Mouse (Mus musculus) kidney, adult 2 months (tissue): ENCODE measurements around the gene Piwil4. TPM values are rescaled to one million over a fixed set of nuclear protein-coding genes. Genes with fewer than 3 reads are reported as not detected.

ENCODE experiments used
- DNase-seq: peaks from one replicate; pipeline ENCODE4 v3.0.0; 2021
- H3K27ac ChIP-seq: fragments of 200-500 bp; 2 replicates; pipeline ENCODE4 v1.5.1; 2012; ENCODE audit warnings: low read depth, low read length, control low read depth, inconsistent platforms; ENCODE audit not compliant: insufficient read depth
- H3K27me3 ChIP-seq: fragments of 200-500 bp; replicated peaks from 2 replicates; pipeline ENCODE4 v1.6.1; 2012; ENCODE audit warnings: mild to moderate bottlenecking, moderate library complexity, low read length, inconsistent platforms; ENCODE audit not compliant: control insufficient read depth, insufficient read depth
- H3K36me3 ChIP-seq: fragments of 200-500 bp; 2 replicates; pipeline ENCODE4 v1.6.1; 2012; ENCODE audit warnings: mild to moderate bottlenecking, moderate library complexity, low read length, inconsistent platforms; ENCODE audit not compliant: control insufficient read depth, insufficient read depth
- H3K4me1 ChIP-seq: fragments of 200-500 bp; 2 replicates; pipeline ENCODE4 v1.6.1; 2011; ENCODE audit warnings: low read length; ENCODE audit not compliant: control insufficient read depth, insufficient read depth
- H3K4me3 ChIP-seq: fragments of 200-500 bp; 2 replicates; pipeline ENCODE4 v1.5.1; 2011; ENCODE audit warnings: mild to moderate bottlenecking, low read depth, low read length, control low read depth; ENCODE audit not compliant: insufficient read depth
- CTCF ChIP-seq: fragments of 200-500 bp; conservative IDR thresholded peaks from 2 replicates; pipeline ENCODE4 v1.5.1; 2011; ENCODE audit warnings: low read depth, mild to moderate bottlenecking, control low read depth, low read length, moderate library complexity, mixed read lengths; ENCODE audit not compliant: insufficient read depth, insufficient read length
- POLR2A ChIP-seq: fragments of 200-500 bp; IDR thresholded peaks from one replicate; pipeline ENCODE4 v1.6.1; 2011; ENCODE audit warnings: low read depth, low read length, control low read depth
- WGBS: fragments of 180-500 bp; shearing (Covaris S2); methylation state at CpG from one replicate; pipeline ENCODE4 v1.1.7; 2018; 5-methylcytosine and 5-hydroxymethylcytosine counted together
- polyA plus RNA-seq: library from polyadenylated mRNA; depleted of rRNA; stranded (reverse); fragments of >200 nt; gene quantifications from 2 replicates; pipeline ENCODE4 v1.2.3, GENCODE M21; 2012

Piwil4 gene
- polyA plus RNA-seq, 1 experiment, result 0.38 TPM

DNA sequence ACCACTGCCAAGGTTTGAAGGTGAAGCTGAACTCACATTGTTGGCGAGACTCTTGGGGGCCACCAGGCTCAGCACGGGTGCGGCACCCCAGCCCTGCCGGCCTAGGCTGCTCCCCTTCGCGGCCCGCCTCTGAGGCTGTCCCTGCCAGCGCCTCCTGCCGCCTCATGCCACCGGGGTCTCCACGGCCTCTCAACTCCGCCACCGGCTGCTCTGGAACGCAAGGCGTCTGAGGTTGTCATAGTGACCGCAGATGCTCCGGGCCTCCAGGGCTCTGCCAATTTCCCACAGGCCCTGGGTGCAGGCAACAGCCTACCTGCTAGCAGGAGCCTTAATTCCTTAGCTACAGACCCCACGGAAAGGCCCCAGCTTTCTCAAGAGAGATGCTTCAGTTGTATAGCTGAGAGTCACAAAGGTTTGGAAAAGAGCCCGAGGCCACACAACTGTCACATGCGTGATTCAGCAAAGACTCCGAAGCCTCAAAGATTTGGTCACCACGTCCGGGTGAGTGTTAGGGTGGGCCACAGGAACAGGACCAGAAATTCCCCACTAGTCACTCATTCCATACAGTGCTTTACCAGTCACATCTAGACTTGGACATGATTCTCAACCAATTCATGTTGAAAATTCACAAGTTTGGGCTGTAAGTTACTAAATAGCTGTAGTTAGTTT lies 30.4 kb upstream of the Piwil4 start, which contains the start of gene 1700012B09Rik:
1700012B09Rik (minus strand) TSS at position 228 of the 669 bp plus-strand sequence.
- TF ChIP-seq POLR2A, result no peak
- no peak for TF ChIP-seq CTCF
- no peaks in the 10 kb centered on the region for H3K4me1 ChIP-seq
- no peak within 1 kb of the TSS for H3K27ac ChIP-seq
- no peak for DNase-seq
- WGBS, result 25% methylated on average over 23 of the region's 23 CpGs
- H3K4me3 ChIP-seq, result no peak within 1 kb of the TSS
- no peaks in the 10 kb centered on the region for H3K36me3 ChIP-seq
- peaks cover 2% of the 10 kb centered on the region; the same call in 1 of the 2 replicates for H3K27me3 ChIP-seq

DNA sequence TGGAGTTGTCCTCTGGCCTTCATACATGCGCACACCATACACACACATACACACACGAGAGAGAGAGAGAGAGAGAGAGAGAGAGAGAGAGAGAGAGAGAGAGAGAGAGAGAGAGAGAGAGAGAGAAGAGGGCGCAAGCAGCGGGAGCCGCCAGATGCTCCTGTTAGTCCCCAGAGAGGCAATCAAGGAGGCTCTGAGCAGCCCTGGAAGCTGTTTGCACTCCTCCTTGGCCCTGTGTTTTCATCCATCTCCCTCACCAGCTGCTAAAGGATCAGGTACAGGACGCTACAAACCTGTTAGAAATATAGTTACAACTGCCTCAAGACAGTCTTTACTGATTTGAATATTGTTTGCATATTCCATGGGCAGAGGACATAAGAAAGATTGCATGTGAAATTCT lies 29.3 kb upstream of the Piwil4 start:
- H3K4me3 ChIP-seq, result no peak overlapping the region
- peaks cover 2% of the 10 kb centered on the region; the same call in 1 of the 2 replicates for H3K27me3 ChIP-seq
- H3K36me3 ChIP-seq, result no peaks in the 10 kb centered on the region
- H3K4me1 ChIP-seq, result no peaks in the 10 kb centered on the region
- no peak for DNase-seq
- WGBS, result 52% methylated on average over 6 of the region's 6 CpGs
- H3K27ac ChIP-seq, result no peak overlapping the region
- no peak for TF ChIP-seq CTCF
- no peak for TF ChIP-seq POLR2A

DNA sequence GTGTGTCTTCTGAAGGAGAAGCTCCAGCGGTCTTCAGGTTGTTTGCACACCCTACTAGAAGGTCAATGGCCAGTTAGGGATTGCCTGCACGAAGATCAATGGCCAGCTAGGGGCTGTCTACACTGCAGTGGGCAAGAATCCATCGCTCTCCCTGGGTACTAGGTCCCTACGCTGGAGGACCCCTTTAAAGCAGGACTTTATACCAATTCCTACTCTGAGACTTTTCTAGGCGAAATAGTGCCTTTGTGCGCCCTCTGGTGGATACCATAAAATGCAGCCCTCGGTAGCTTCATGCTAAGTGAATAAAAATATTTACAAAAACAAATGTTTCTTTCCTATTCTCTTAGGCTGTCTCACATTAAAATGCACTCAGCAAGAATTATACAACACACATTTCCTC lies 24.2 kb upstream of the Piwil4 start:
- Histone ChIP-seq H3K27ac (no peak overlapping the region), H3K4me1 (no peaks in the 10 kb centered on the region), H3K27me3 (no peaks in the 10 kb centered on the region), H3K36me3 (no peaks in the 10 kb centered on the region), H3K4me3 (no peak overlapping the region)
- 21% methylated on average over 7 of the region's 7 CpGs for WGBS
- TF ChIP-seq POLR2A, result no peak
- peak; percentile 34 for TF ChIP-seq CTCF
- peak; percentile 42 for DNase-seq

DNA sequence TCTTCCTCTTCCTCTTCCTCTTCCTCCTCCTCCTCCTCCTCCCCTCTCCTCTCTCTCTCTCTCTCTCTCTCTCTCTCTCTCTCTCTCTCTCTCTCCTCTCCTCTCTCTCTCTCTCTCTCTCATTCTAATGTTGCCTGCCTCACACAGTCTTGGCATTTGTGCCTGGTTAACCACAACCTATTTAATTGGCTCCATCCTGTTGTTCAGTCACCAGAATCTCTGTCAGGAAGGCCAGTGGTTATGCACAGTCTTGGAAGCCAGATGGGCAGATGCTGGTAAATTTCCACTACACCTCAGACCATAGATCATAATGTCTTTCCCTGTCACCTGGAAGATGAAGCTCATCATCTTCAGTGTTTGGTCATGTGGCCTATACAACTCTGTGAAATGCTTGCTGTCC lies 18.7 kb upstream of the Piwil4 start:
- no peak for DNase-seq
- TF ChIP-seq CTCF, result no peak
- TF ChIP-seq POLR2A, result no peak
- Histone ChIP-seq H3K4me1 (no peaks in the 10 kb centered on the region), H3K4me3 (no peak overlapping the region), H3K27me3 (no peaks in the 10 kb centered on the region), H3K27ac (no peak overlapping the region), H3K36me3 (no peaks in the 10 kb centered on the region)

DNA sequence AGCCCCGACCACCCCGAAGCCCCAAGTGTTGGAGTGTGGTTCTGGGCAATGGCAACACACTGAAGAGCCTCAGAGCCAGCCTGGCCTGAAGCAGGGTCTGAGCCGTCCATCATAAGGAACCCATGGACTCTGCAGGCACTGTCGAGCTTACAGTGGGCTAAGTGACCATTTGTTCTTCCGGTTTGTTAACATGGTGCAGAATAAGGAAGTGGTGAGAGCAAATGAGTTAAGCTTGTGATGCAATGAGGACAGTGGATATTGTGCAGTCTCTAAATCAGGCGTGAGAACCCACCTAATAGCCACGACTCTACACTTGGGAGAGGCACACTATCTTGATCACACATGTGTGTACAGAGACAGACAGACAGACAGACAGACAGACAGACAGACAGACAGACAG lies 18.1 kb upstream of the Piwil4 start:
- TF ChIP-seq POLR2A, result no peak
- TF ChIP-seq CTCF, result no peak
- WGBS, result 70% methylated on average over 7 of the region's 7 CpGs

DNA sequence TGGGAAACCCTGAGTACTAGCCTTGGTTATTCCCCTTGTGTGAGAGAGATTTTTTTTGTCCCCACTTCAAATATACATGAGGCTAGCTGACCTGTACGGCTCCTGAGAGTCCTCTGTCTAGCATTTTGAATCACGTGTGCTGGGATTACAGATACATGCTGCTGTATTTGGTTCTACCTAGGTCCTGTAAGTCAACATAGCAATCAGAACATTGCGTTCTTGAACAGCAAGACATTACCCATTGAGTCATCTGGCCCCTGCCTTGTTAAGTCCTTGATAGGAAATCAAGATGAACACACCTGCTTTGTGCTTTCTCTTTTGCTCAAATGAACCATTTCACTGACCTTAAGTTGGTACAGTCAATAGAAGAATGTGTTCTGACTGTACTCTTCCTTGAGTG lies 13.9 kb upstream of the Piwil4 start:
- 89% methylated on average over 3 of the region's 3 CpGs for WGBS
- DNase-seq, result no peak
- Histone ChIP-seq H3K4me1 (no peaks in the 10 kb centered on the region), H3K36me3 (no peaks in the 10 kb centered on the region), H3K27me3 (no peaks in the 10 kb centered on the region), H3K4me3 (no peak overlapping the region), H3K27ac (no peak overlapping the region)
- no peak for TF ChIP-seq POLR2A
- TF ChIP-seq CTCF, result no peak

More for the DNA sequence above, 18.1 kb upstream of the Piwil4 start:
- DNase-seq, result no peak
- no peak overlapping the region for H3K27ac ChIP-seq
- no peaks in the 10 kb centered on the region for H3K4me1 ChIP-seq
- no peaks in the 10 kb centered on the region for H3K36me3 ChIP-seq
- H3K27me3 ChIP-seq, result no peaks in the 10 kb centered on the region
- H3K4me3 ChIP-seq, result no peak overlapping the region

DNA sequence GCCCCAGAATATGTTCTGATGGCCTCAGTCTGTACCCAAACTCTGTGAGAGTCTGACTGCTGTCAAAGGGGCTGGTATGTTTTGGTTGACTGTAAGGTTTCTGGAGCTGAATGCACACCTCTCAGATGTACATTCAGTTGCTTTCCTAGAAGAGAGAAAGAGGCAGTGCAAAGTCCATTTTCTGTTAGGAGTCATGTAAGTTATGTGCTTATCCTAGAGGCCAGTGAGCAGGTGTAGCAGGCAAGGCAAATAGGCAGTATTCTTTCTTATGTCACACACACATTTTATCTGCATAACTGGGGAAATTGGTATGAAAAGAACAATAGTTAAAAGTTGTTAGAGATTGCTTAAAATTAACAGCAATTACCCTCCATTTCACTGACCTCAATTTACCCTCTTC lies 13.4 kb upstream of the Piwil4 start:
- no peaks in the 10 kb centered on the region for H3K4me1 ChIP-seq
- H3K27ac ChIP-seq, result no peak overlapping the region
- H3K27me3 ChIP-seq, result no peaks in the 10 kb centered on the region
- no peak for DNase-seq
- no peaks in the 10 kb centered on the region for H3K36me3 ChIP-seq
- TF ChIP-seq CTCF, result no peak
- no peak for TF ChIP-seq POLR2A
- no peak overlapping the region for H3K4me3 ChIP-seq
